Mouse (Mus musculus): ENCODE measurements around the gene Ppp1cb. TPM values are rescaled to one million over a fixed set of nuclear protein-coding genes. Genes with fewer than 3 reads are reported as not detected.
A peak's percentile ranks its signal among the peaks of the same experiment; 100 is the strongest.

Ppp1cb gene
- polyA plus RNA-seq, 1 experiment: not detected

- Histone ChIP-seq H3K4me3 (ENCODE audit: insufficient read depth, low read depth, low read length) (no peak overlapping the region), H3K27ac (ENCODE audit: insufficient read depth, low read depth, low read length) (peak overlapping the region; percentile 98; the same call in 1 of the 2 replicates), H3K4me1 (ENCODE audit: control insufficient read depth, insufficient read depth, low read length) (peaks cover 2% of the 10 kb centered on the region; the same call in 1 of the 2 replicates)
- TF ChIP-seq CTCF (IDR thresholded peaks at IDR 0.05; ENCODE audit: insufficient read depth, low read depth, low read length) (no peak), POLR2A (IDR thresholded peaks at IDR 0.05; ENCODE audit: insufficient read depth, low read depth, low read length) (no peak)
- WGBS: under 1% methylated on average over 19 of the region's 19 CpGs
These were observed 1.5 kb downstream of the Ppp1cb start for GRCm38 (mm10) chr5:32459882-32460751.

- Histone ChIP-seq H3K4me3 (ENCODE audit: insufficient read depth, low read depth, low read length) (no peak overlapping the region), H3K27ac (ENCODE audit: insufficient read depth, low read depth, low read length) (no peak overlapping the region), H3K4me1 (ENCODE audit: control insufficient read depth, insufficient read depth, low read length) (peaks cover 2% of the 10 kb centered on the region; the same call in 1 of the 2 replicates)
- TF ChIP-seq POLR2A (IDR thresholded peaks at IDR 0.05; ENCODE audit: insufficient read depth, low read depth, low read length) (no peak), CTCF (IDR thresholded peaks at IDR 0.05; ENCODE audit: insufficient read depth, low read depth, low read length) (no peak)
- 12% methylated on average over 2 of the region's 2 CpGs for WGBS
These were observed 2.3 kb downstream of the Ppp1cb start for GRCm38 (mm10) chr5:32460973-32461372.

DNA sequence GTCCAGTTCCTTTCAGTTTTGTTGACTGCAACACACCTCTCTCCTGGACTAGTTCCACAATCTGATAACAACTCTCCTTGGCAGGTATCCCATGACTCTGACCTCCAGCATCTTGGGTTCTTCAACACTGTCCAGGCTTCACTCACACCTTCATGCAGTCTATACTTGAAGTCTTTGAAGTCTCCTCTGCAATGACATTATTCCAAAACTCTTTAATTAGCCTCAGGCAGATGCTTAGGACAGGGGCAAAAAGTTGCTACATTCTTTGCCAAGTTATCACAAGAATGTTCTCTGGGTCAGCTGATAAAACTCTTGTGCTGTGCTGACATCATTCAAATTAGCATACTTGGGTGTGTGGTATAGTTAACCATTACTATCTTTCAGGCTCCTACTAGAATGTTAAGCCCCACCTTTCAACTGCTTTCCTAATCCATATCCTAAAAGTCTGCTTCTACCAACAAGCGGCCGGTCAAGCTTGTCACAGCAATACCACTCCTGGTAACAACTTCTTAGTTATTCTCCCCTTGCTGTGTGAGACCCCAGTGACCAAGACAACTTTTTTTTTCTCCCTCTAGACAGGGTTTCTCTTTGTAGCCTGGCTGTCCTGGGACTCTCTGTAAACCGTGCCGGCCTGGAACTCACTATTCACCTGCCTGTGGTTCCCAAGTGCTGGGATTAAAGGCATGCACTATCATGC is 13.8 kb downstream of the Ppp1cb start:
- 75% methylated on average over 4 of the region's 4 CpGs for WGBS
- Histone ChIP-seq H3K4me3 (ENCODE audit: insufficient read depth, low read depth, low read length) (no peak overlapping the region), H3K4me1 (ENCODE audit: control insufficient read depth, insufficient read depth, low read length) (peaks cover 2% of the 10 kb centered on the region; the same call in 1 of the 2 replicates), H3K27ac (ENCODE audit: insufficient read depth, low read depth, low read length) (no peak overlapping the region)
- TF ChIP-seq CTCF (IDR thresholded peaks at IDR 0.05; ENCODE audit: insufficient read depth, low read depth, low read length): no peak
- TF ChIP-seq POLR2A (IDR thresholded peaks at IDR 0.05; ENCODE audit: insufficient read depth, low read depth, low read length): no peak

DNA sequence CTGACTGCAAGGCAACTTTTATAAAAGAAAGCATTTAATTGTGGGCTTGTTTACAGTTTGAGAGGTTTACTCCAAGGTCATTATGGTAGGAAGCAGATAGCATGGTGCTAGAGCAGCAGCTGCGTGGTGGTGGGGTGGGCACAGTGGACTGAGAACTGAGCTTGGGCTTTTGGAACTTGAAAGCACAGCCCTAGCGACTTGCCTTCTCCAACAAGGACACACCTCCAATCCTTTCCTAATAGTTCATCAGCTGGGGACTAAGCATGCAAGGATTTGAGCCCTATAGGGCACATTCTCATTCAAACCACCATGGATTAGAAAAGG is 14.3 kb downstream of the Ppp1cb start:
- TF ChIP-seq CTCF (IDR thresholded peaks at IDR 0.05; ENCODE audit: insufficient read depth, low read depth, low read length): no peak
- TF ChIP-seq POLR2A (IDR thresholded peaks at IDR 0.05; ENCODE audit: insufficient read depth, low read depth, low read length): no peak
- H3K4me1 ChIP-seq (ENCODE audit: control insufficient read depth, insufficient read depth, low read length): peaks cover 2% of the 10 kb centered on the region; the same call in 1 of the 2 replicates
- H3K27ac ChIP-seq (ENCODE audit: insufficient read depth, low read depth, low read length): no peak overlapping the region
- 53% methylated on average over 2 of the region's 2 CpGs for WGBS
- H3K4me3 ChIP-seq (ENCODE audit: insufficient read depth, low read depth, low read length): no peak overlapping the region

DNA sequence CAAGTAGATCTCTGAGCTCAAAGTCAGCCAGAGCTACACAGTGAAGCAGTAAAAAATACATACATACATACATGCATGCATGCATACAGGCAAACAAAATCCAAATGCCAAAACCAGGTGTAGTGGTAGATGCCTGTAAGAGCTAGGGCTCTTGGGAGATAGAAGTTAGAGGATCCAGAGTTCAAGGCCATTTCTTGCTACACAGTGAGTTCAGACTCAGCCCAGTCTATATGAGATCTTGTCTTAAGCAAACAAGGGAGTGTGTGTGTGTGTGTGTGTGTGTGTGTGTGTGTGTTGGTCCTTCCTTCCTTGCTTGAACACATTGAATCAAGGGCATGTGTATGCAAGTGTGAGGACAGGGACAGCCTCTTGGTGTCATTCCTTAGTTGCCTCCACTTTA is 17.9 kb downstream of the Ppp1cb start:
- Histone ChIP-seq H3K4me1 (ENCODE audit: control insufficient read depth, insufficient read depth, low read length) (peaks cover 2% of the 10 kb centered on the region; the same call in 1 of the 2 replicates), H3K4me3 (ENCODE audit: insufficient read depth, low read depth, low read length) (no peak overlapping the region), H3K27ac (ENCODE audit: insufficient read depth, low read depth, low read length) (no peak overlapping the region)
- TF ChIP-seq POLR2A (IDR thresholded peaks at IDR 0.05; ENCODE audit: insufficient read depth, low read depth, low read length) (no peak), CTCF (IDR thresholded peaks at IDR 0.05; ENCODE audit: insufficient read depth, low read depth, low read length) (no peak)

- TF ChIP-seq POLR2A (IDR thresholded peaks at IDR 0.05; ENCODE audit: insufficient read depth, low read depth, low read length) (no peak), CTCF (IDR thresholded peaks at IDR 0.05; ENCODE audit: insufficient read depth, low read depth, low read length) (no peak)
- no peak overlapping the region for H3K4me3 ChIP-seq (ENCODE audit: insufficient read depth, low read depth, low read length)
- WGBS: 87% methylated on average over 4 of the region's 4 CpGs
- H3K4me1 ChIP-seq (ENCODE audit: control insufficient read depth, insufficient read depth, low read length): no peaks in the 10 kb centered on the region
- H3K27ac ChIP-seq (ENCODE audit: insufficient read depth, low read depth, low read length): no peak overlapping the region
These were observed 20.3 kb downstream of the Ppp1cb start for GRCm38 (mm10) chr5:32478972-32479371.

- Histone ChIP-seq H3K27ac (ENCODE audit: insufficient read depth, low read depth, low read length) (no peak overlapping the region), H3K4me1 (ENCODE audit: control insufficient read depth, insufficient read depth, low read length) (no peaks in the 10 kb centered on the region), H3K4me3 (ENCODE audit: insufficient read depth, low read depth, low read length) (no peak overlapping the region)
- TF ChIP-seq CTCF (IDR thresholded peaks at IDR 0.05; ENCODE audit: insufficient read depth, low read depth, low read length) (no peak), POLR2A (IDR thresholded peaks at IDR 0.05; ENCODE audit: insufficient read depth, low read depth, low read length) (no peak)
- WGBS: 91% methylated on average over 3 of the region's 3 CpGs
These were observed 26.8 kb downstream of the Ppp1cb start for GRCm38 (mm10) chr5:32485430-32485829.

DNA sequence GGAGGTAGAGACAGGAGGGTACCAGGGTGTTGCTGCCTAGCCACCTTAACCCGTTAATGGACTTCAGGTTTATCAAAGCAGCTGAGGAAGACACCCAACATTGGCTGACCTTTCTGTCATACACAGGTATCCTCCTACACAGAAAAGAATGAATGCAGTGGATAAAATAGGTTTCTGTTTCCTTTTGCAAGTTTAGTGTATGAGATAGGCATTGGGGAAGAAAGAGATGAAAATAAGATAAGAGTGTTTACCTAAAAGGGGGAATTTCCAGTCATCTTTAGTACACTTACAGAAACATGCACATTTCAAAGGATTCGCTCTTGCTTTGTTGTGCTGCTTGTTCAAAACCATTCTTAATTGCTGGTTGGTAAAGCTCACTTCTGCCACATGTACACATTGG is 29.4 kb downstream of the Ppp1cb start:
- H3K4me3 ChIP-seq (ENCODE audit: insufficient read depth, low read depth, low read length): no peak overlapping the region
- no peak overlapping the region for H3K27ac ChIP-seq (ENCODE audit: insufficient read depth, low read depth, low read length)
- TF ChIP-seq POLR2A (IDR thresholded peaks at IDR 0.05; ENCODE audit: insufficient read depth, low read depth, low read length) (no peak), CTCF (IDR thresholded peaks at IDR 0.05; ENCODE audit: insufficient read depth, low read depth, low read length) (no peak)
- H3K4me1 ChIP-seq (ENCODE audit: control insufficient read depth, insufficient read depth, low read length): no peaks in the 10 kb centered on the region
- 73% methylated on average over 2 of the region's 2 CpGs for WGBS

GRCm38 (mm10) chr5:32494084-32494700 is 35.5 kb downstream of the Ppp1cb start:
- TF ChIP-seq POLR2A (IDR thresholded peaks at IDR 0.05; ENCODE audit: insufficient read depth, low read depth, low read length): no peak
- no peak for TF ChIP-seq CTCF (IDR thresholded peaks at IDR 0.05; ENCODE audit: insufficient read depth, low read depth, low read length)
- WGBS: 38% methylated on average over 3 of the region's 3 CpGs

More at GRCm38 (mm10) chr5:32494084-32494700, 35.5 kb downstream of the Ppp1cb start:
- H3K4me3 ChIP-seq (ENCODE audit: insufficient read depth, low read depth, low read length): no peak overlapping the region
- H3K27ac ChIP-seq (ENCODE audit: insufficient read depth, low read depth, low read length): no peak overlapping the region
- H3K4me1 ChIP-seq (ENCODE audit: control insufficient read depth, insufficient read depth, low read length): peaks cover 3% of the 10 kb centered on the region; the same call in 1 of the 2 replicates

All from olfactory bulb, adult 2 months (tissue).